Mouse (Mus musculus) limb, embryonic 14.5 days (tissue): ENCODE data around the gene Arl4d. TPM values are rescaled to one million over a fixed set of nuclear protein-coding genes. Genes with fewer than 3 reads are reported as not detected.

ENCODE experiments used
- ATAC-seq: fragments of 200-750 bp; cut with Nextera tagmentation; 2 replicates; pipeline ENCODE4 v1.8.0; 2017; ENCODE audit warnings: low read depth, moderate number of reproducible peaks, moderate TSS enrichment; ENCODE audit not compliant: low FRiP score
- DNase-seq: peaks from one replicate; pipeline ENCODE4 v3.0.0-alpha.2; 2015; ENCODE audit warnings: low spot score
- H3K27ac ChIP-seq: fragments of 300-500 bp; sonication (generic); replicated peaks from 2 replicates; pipeline ENCODE4 v1.5.1; 2014; ENCODE audit warnings: low read depth, mild to moderate bottlenecking, low read length, moderate library complexity, mixed read lengths
- H3K27me3 ChIP-seq: fragments of 300-500 bp; sonication (generic); 2 replicates; pipeline ENCODE4 v1.6.1; 2014; ENCODE audit warnings: low read length, mixed read lengths; ENCODE audit not compliant: control insufficient read depth, insufficient read depth
- H3K36me3 ChIP-seq: fragments of 300-500 bp; sonication (generic); 2 replicates; pipeline ENCODE4 v1.6.1; 2014; ENCODE audit warnings: mild to moderate bottlenecking, low read length, moderate library complexity, mixed read lengths; ENCODE audit not compliant: control insufficient read depth, insufficient read depth
- H3K4me1 ChIP-seq: fragments of 300-500 bp; sonication (generic); 2 replicates; pipeline ENCODE4 v1.6.1; 2014; ENCODE audit warnings: antibody characterized with exemption, low read length, mixed read lengths; ENCODE audit not compliant: control insufficient read depth, insufficient read depth
- H3K4me2 ChIP-seq: fragments of 300-500 bp; sonication (generic); replicated peaks from 2 replicates; pipeline ENCODE4 v1.6.1; 2014; ENCODE audit warnings: low read depth, mild to moderate bottlenecking, low read length, moderate library complexity; ENCODE audit not compliant: severe bottlenecking
- H3K4me3 ChIP-seq: fragments of 300-500 bp; sonication (generic); replicated peaks from 2 replicates; pipeline ENCODE4 v1.5.1; 2014; ENCODE audit warnings: low read length
- H3K9ac ChIP-seq: fragments of 300-500 bp; sonication (generic); 2 replicates; pipeline ENCODE4 v1.6.1; 2014; ENCODE audit warnings: mild to moderate bottlenecking, low read depth, low read length, moderate library complexity; ENCODE audit not compliant: severe bottlenecking
- H3K9me3 ChIP-seq: fragments of 300-500 bp; sonication (generic); 2 replicates; pipeline ENCODE4 v1.6.1; 2016; ENCODE audit warnings: low read length; ENCODE audit not compliant: control insufficient read depth
- POLR2A ChIP-seq: fragments of 200-500 bp; IDR thresholded peaks from 2 replicates; pipeline ENCODE4 v1.8.0; 2012; ENCODE audit warnings: inconsistent platforms, mild to moderate bottlenecking, moderate library complexity, borderline replicate concordance; ENCODE audit not compliant: insufficient read depth, insufficient read length; ENCODE audit errors: extremely low read depth
- WGBS: fragments of 180-500 bp; shearing (Covaris S2); extraction: QIAGEN DNeasy Blood & Tissue Kit; methylation state at CpG from one replicate; pipeline ENCODE4 v1.1.7; 2014; 5-methylcytosine and 5-hydroxymethylcytosine counted together
- polyA plus RNA-seq, 2 experiments: library from polyadenylated mRNA; depleted of rRNA in 1 of 2; stranded (reverse) in 1 of 2; unstranded in 1 of 2; fragments of >200 nt; fragmentation: Nextera tagmentation in 1 of 2; extraction: Ambion mirVana in 1 of 2; gene quantifications; 2 replicates each; pipeline versions ENCODE4 v1.2.1 to v1.2.3; 2012 to 2014

Gene Arl4d
- polyA plus RNA-seq, 2 experiments = 3.6 to 4.2 TPM

DNA sequence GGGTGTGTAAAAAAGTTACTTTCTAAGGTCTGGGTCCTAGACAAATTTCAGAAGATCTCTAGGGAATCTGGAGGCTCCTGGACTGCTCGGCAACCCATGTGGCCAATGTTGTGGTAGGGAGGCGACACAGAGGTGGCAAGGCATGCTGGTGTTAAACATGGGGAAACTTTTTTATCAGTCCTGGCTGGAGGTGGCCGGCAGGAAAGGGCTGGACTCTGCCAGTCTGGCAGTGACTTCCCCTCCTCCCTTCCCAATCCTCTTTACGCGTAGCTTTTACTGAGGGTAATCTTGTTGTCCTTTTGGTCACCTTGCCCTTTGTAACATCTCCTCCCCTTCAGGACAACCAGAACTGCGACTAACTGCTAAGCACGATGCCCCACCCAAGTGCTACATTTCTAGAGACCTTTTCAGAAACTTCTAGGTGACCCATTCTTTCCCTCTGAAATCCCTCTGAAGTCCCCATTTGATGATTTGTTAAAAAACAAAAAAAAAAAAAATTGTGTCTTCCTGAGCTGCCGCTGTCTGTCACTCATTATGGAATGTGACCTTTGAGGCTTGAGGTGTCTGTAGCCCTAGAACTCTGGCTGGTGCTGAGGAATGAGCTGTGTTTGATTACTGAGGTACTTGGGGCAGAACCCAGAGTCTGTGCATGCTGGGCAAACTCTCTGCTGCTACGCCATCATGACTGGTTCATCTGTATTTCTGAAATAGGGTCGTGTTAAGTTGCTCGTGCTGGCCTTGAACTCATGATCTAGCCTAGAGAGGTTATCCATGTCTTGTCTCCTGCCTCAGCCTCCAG lies 1.9 kb upstream of the Arl4d start:
- DNase-seq (no peak), ATAC-seq (no peak)
- Histone ChIP-seq H3K4me3 (no peak overlapping the region), H3K4me1 (no peaks in the 10 kb centered on the region), H3K4me2 (no peak overlapping the region), H3K9me3 (no peaks in the 10 kb centered on the region), H3K9ac (no peak overlapping the region), H3K36me3 (no peaks in the 10 kb centered on the region), H3K27me3 (no peaks in the 10 kb centered on the region), H3K27ac (no peak overlapping the region)
- no peak for TF ChIP-seq POLR2A
- WGBS = 41% methylated on average over 11 of the region's 11 CpGs

DNA sequence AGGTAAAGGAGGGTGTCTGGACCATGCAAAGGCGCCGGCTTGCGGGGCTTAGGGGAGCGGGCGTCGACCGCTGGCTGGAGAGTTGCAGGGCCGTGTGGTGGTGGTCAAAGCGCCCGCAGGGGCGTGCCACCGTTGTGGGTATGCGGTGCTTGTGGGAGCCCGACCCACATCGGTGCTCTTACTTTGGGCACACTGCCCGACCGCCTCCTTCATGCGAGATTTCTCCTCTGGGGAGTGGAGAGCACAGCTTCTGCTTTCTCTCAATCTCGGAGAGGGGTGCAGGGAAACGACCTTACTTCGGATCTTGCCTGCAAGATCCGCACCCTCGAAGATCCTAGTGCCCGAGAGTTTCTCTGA lies 273 bp downstream of the Arl4d start:
- peak overlapping the region; percentile 55 for H3K4me3 ChIP-seq
- no peaks in the 10 kb centered on the region for H3K27me3 ChIP-seq
- DNase-seq (no peak), ATAC-seq (no peak)
- no peaks in the 10 kb centered on the region for H3K4me1 ChIP-seq
- no peaks in the 10 kb centered on the region for H3K9me3 ChIP-seq
- H3K27ac ChIP-seq = peak overlapping the region; percentile 70
- no peak for TF ChIP-seq POLR2A
- under 1% methylated on average over 24 of the region's 24 CpGs for WGBS
- H3K36me3 ChIP-seq = no peaks in the 10 kb centered on the region
- H3K9ac ChIP-seq = peak overlapping the region; percentile 56
- peak overlapping the region; percentile 95 for H3K4me2 ChIP-seq

DNA sequence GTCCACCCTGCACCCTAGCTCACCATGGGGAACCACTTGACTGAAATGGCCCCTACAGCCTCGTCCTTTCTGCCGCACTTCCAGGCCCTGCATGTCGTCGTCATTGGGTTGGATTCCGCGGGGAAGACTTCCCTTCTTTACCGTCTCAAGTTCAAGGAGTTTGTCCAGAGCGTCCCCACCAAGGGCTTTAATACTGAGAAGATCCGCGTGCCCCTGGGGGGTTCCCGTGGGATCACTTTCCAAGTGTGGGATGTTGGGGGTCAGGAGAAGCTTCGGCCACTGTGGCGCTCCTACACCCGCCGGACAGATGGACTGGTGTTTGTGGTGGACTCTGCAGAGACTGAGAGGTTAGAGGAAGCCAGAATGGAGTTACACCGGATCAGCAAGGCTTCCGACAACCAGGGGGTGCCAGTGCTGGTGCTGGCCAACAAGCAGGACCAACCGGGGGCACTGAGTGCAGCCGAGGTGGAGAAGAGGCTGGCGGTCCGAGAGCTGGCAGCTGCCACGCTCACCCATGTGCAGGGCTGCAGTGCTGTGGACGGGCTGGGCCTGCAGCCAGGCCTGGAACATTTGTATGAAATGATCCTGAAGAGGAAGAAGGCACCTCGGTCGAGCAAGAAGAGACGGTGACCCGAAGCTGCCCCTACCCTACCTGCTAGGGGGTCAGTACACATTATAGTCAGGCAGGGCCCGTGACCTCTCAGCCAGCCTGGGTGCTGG lies 1.4 kb downstream of the Arl4d start:
- DNase-seq = no peak
- WGBS = 74% methylated on average over 28 of the region's 28 CpGs
- no peaks in the 10 kb centered on the region for H3K9me3 ChIP-seq
- no peaks in the 10 kb centered on the region for H3K36me3 ChIP-seq
- no peak for TF ChIP-seq POLR2A
- no peak overlapping the region for H3K4me2 ChIP-seq
- no peak for ATAC-seq
- H3K27ac ChIP-seq = no peak overlapping the region
- no peak overlapping the region for H3K9ac ChIP-seq
- H3K4me3 ChIP-seq = no peak overlapping the region
- no peaks in the 10 kb centered on the region for H3K27me3 ChIP-seq
- H3K4me1 ChIP-seq = no peaks in the 10 kb centered on the region

DNA sequence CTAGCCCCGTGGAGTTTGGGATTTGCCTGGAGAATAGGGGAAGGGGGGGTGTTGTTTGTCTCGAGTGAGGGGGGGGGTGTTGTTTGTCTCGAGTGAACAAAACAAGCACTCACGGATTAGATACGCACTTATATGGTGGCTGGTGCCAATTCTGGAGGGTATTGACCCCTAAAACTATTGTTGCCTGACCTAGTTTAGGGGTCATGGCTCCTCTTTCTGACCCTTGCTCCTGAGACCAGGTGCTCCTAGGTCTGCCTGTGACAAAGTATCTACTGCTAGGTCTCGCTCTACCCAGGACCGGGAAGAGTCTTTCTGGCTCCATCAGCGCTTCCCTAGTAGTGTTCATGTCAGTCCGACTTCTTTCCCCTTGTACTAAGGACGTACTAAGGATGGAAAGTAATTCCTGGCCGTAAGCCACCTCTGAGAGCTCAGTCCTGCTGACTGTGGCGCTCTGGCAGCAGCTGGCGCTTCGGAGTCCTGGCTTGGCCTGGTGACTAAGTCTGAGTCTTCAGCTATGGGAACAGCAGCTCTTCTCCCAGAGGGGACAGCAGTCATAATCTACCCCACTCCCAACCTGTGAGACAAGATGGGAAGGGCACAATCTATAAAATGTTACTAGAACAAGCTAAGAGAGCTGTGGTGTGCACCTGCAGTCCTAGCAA lies 2.7 kb downstream of the Arl4d start:
- H3K27ac ChIP-seq = no peak overlapping the region
- no peaks in the 10 kb centered on the region for H3K27me3 ChIP-seq
- no peaks in the 10 kb centered on the region for H3K36me3 ChIP-seq
- DNase-seq (peak; percentile 38), ATAC-seq (no peak)
- H3K4me1 ChIP-seq = no peaks in the 10 kb centered on the region
- no peaks in the 10 kb centered on the region for H3K9me3 ChIP-seq
- no peak overlapping the region for H3K4me2 ChIP-seq
- no peak overlapping the region for H3K4me3 ChIP-seq
- TF ChIP-seq POLR2A = no peak
- H3K9ac ChIP-seq = no peak overlapping the region
- WGBS = 79% methylated on average over 14 of the region's 14 CpGs

DNA sequence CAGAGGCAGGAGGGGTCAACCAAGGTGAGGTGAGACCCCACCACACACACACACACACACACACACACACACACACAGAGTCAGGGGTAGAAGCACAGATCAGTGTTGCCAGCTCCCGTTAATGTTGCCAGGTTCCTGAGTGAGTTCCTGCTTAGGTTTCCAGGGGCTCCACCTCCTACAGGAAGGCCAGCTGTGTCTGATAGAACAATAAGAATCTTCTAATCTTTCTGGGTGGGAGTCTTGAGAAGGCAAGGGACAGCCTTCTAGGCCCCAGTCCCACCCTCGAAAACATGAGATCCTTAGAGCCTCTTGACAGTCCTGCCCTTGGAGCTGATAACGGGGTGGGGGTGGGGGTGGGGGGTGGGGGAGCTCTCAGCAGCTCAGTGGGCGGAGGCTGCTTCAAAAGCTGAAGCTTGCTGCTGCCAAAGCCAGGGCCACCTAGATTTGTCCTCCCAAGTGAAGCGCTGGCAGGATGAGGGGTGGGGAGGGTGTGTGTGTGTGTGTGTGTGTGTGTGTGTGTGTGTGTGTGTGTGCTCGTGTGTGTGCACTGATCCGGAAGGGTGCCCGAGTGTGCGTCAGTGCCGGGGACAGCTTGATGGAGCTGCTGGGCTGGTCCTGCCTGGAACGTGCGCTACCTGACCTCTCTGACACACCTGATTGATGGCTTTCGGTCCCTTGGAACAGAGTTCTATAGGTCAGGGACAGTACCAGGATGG lies 3.4 kb downstream of the Arl4d start:
- 34% methylated on average over 11 of the region's 13 CpGs for WGBS
- H3K36me3 ChIP-seq = no peaks in the 10 kb centered on the region
- DNase-seq (no peak), ATAC-seq (no peak)
- no peaks in the 10 kb centered on the region for H3K27me3 ChIP-seq
- TF ChIP-seq POLR2A = no peak
- H3K9ac ChIP-seq = no peak overlapping the region
- no peaks in the 10 kb centered on the region for H3K9me3 ChIP-seq
- H3K27ac ChIP-seq = no peak overlapping the region
- no peaks in the 10 kb centered on the region for H3K4me1 ChIP-seq
- H3K4me2 ChIP-seq = no peak overlapping the region
- H3K4me3 ChIP-seq = no peak overlapping the region
